In the genomic region with DNA sequence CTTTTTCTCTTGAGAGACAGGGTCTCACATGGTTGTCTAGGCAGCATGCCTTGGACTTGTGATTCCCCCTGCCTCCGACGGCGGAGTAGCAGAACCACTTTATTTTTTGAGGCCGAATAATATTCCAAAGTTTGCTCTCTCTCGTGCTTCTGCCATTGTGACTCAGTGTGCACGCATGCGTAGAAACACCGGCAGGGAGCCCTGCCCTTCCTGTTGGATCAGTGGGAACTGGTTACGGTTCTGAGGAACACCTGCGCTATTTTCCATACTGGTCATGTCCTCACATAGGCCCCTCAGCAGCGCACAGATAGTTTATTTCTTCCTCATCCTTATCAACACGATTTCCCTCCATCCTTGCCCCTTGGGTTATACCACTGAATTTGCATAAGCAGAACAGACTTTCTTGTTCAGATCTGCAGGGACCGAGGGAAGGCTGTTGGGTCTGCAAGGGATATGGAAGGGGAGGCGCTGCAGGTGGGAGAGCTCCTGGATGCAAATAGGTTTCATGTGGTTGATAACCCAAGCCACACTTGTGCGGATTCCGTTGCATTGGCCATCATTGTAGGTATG, we compare ENCODE assay signal across 10 mouse cellular contexts.
A peak's percentile ranks its signal among the peaks of the same experiment; 100 is the strongest.
DNase-seq lines count a peak whose midpoint lies in the region; ATAC-seq and TF ChIP-seq lines count a peak whose summit lies in the region.
"Had no signal": no experiment of that assay in that cellular context is flagged by ENCODE, and none has a peak within 500 bp of the region (broad histone marks: within the 10 kb centered on the region; RNA-seq: fewer than 3 reads in every experiment).

No protein-coding gene starts in this region.

- 0 out of 2 replicates have a peak, but pooled peaks cover 4% of the 10 kb centered on the region for H3K27me3 ChIP-seq in kidney, embryonic 15.5 days
- no peaks in the 10 kb centered on the region for H3K27me3 ChIP-seq in embryonic facial prominence, embryonic 13.5 days
- no peaks in the 10 kb centered on the region for H3K27me3 ChIP-seq in intestine, postnatal 0 days (replicated peaks; ENCODE audit: control insufficient read depth, insufficient read depth, low read length)
- H3K27me3 ChIP-seq in midbrain, embryonic 16.5 days (ENCODE audit: control insufficient read depth, insufficient read depth, low read depth, low read length) = no peaks in the 10 kb centered on the region
- H3K27me3 ChIP-seq: Patski had no signal

- no peak for DNase-seq in kidney, postnatal 14 days
- DNase-seq in adrenal gland, postnatal 14 days = no peak
- no peak for DNase-seq in left cerebral cortex, adult 9 months (ENCODE audit: low spot score in 2 of 2)
- DNase-seq in layer of hippocampus, postnatal 36 days = no peak
- DNase-seq: layer of hippocampus, adult 9-11 months had no signal

- H3K9ac ChIP-seq in kidney, embryonic 15.5 days = no peak overlapping the region
- no peak overlapping the region for H3K9ac ChIP-seq in embryonic facial prominence, embryonic 13.5 days
- H3K9ac ChIP-seq in intestine, postnatal 0 days (ENCODE audit: low read depth, low read length) = no peak overlapping the region
- no peak overlapping the region for H3K9ac ChIP-seq in midbrain, embryonic 16.5 days (ENCODE audit: low read depth, low read length)

- WGBS in kidney, embryonic 15.5 days = 45% methylated on average over 16 of the region's 16 CpGs
- WGBS in embryonic facial prominence, embryonic 13.5 days = 40% methylated on average over 16 of the region's 16 CpGs
- WGBS in intestine, postnatal 0 days = 27% methylated on average over 16 of the region's 16 CpGs
- WGBS in midbrain, embryonic 16.5 days = 25% methylated on average over 16 of the region's 16 CpGs

- peaks cover 11% of the 10 kb centered on the region for H3K4me1 ChIP-seq in kidney, embryonic 15.5 days
- H3K4me1 ChIP-seq in embryonic facial prominence, embryonic 13.5 days = peaks cover 7% of the 10 kb centered on the region
- no peaks in the 10 kb centered on the region for H3K4me1 ChIP-seq in intestine, postnatal 0 days (replicated peaks; ENCODE audit: control insufficient read depth, insufficient read depth, low read length)
- no peaks in the 10 kb centered on the region for H3K4me1 ChIP-seq in midbrain, embryonic 16.5 days (ENCODE audit: control insufficient read depth, insufficient read depth, low read length)

- no peak overlapping the region for H3K27ac ChIP-seq in kidney, embryonic 15.5 days
- no peak overlapping the region for H3K27ac ChIP-seq in embryonic facial prominence, embryonic 13.5 days
- H3K27ac ChIP-seq in intestine, postnatal 0 days (ENCODE audit: low read depth, low read length) = no peak overlapping the region
- H3K27ac ChIP-seq in midbrain, embryonic 16.5 days (ENCODE audit: low read length) = no peak overlapping the region

- ATAC-seq in kidney, embryonic 15.5 days (replicated peaks; ENCODE audit: low FRiP score) = no peak
- no peak for ATAC-seq in embryonic facial prominence, embryonic 13.5 days (ENCODE audit: insufficient number of reproducible peaks, insufficient read depth, low FRiP score, low TSS enrichment, low read depth)
- peak; percentile 64 for ATAC-seq in intestine, postnatal 0 days
- peak; percentile 39; the same call in 1 of the 2 replicates for ATAC-seq in midbrain, embryonic 16.5 days
- ATAC-seq: Patski had no signal

- TF ChIP-seq CTCF in intestine, postnatal 0 days (IDR thresholded peaks at IDR 0.05; ENCODE audit: low read depth) = no peak

- H3K36me3 ChIP-seq in kidney, embryonic 15.5 days = no peaks in the 10 kb centered on the region
- no peaks in the 10 kb centered on the region for H3K36me3 ChIP-seq in embryonic facial prominence, embryonic 13.5 days
- H3K36me3 ChIP-seq in intestine, postnatal 0 days (ENCODE audit: control insufficient read depth, insufficient read depth) = no peaks in the 10 kb centered on the region
- H3K36me3 ChIP-seq in midbrain, embryonic 16.5 days (ENCODE audit: control insufficient read depth, insufficient read depth, low read length) = no peaks in the 10 kb centered on the region

- H3K4me2 ChIP-seq in kidney, embryonic 15.5 days = peak overlapping the region; percentile 51
- H3K4me2 ChIP-seq in embryonic facial prominence, embryonic 13.5 days = peak overlapping the region; percentile 45
- peak overlapping the region; percentile 64 for H3K4me2 ChIP-seq in intestine, postnatal 0 days (replicated peaks; ENCODE audit: low read depth)
- peak overlapping the region; percentile 37; the same call in 1 of the 2 replicates for H3K4me2 ChIP-seq in midbrain, embryonic 16.5 days (ENCODE audit: low read length)

- H3K9me3 ChIP-seq in kidney, embryonic 15.5 days (replicated peaks) = no peaks in the 10 kb centered on the region
- H3K9me3 ChIP-seq in embryonic facial prominence, embryonic 13.5 days = no peaks in the 10 kb centered on the region
- no peaks in the 10 kb centered on the region for H3K9me3 ChIP-seq in intestine, postnatal 0 days (ENCODE audit: control insufficient read depth)
- H3K9me3 ChIP-seq in midbrain, embryonic 16.5 days (replicated peaks; ENCODE audit: control insufficient read depth, low read length, poor library complexity, severe bottlenecking) = no peaks in the 10 kb centered on the region

- H3K4me3 ChIP-seq in kidney, embryonic 15.5 days (replicated peaks) = peak overlapping the region; percentile 20
- peak overlapping the region; percentile 20 for H3K4me3 ChIP-seq in embryonic facial prominence, embryonic 13.5 days
- H3K4me3 ChIP-seq in intestine, postnatal 0 days (ENCODE audit: low read depth, low read length) = peak overlapping the region; percentile 15
- peak overlapping the region; percentile 3; the same call in 1 of the 2 replicates for H3K4me3 ChIP-seq in midbrain, embryonic 16.5 days (ENCODE audit: low read depth, low read length)

Comparison
In these comparisons a context has a peak if more than half of its experiments do, and no peak if none do; other contexts are left out.
1. ATAC-seq: peak in intestine, postnatal 0 days (single experiment) and midbrain, embryonic 16.5 days (single experiment); none in kidney, embryonic 15.5 days (single experiment) and embryonic facial prominence, embryonic 13.5 days (single experiment).
2. Peak in every context shown above with its lines, with median percentiles within 50 percentile points of each other: H3K4me2 ChIP-seq and H3K4me3 ChIP-seq.